Mouse (Mus musculus) liver, embryonic 11.5 days (tissue): Measurements from ENCODE around the gene Cd6. TPM values are rescaled to one million over a fixed set of nuclear protein-coding genes. Genes with fewer than 3 reads are reported as not detected.

Experiments used
- ATAC-seq: fragments of 200-750 bp; cut with Nextera tagmentation; replicated peaks from 2 replicates; pipeline ENCODE4 v1.8.0; 2017; ENCODE audit warnings: moderate number of reproducible peaks, mild to moderate bottlenecking, moderate TSS enrichment, moderate library complexity; ENCODE audit not compliant: low FRiP score
- DNase-seq: peaks from one replicate; pipeline ENCODE4 v3.0.0-alpha.2; 2017; ENCODE audit warnings: low spot score
- H3K27ac ChIP-seq: fragments of 300-500 bp; sonication (generic); 2 replicates; pipeline ENCODE4 v1.5.1; 2014; ENCODE audit warnings: mild to moderate bottlenecking, low read depth, low read length, control low read depth
- H3K27me3 ChIP-seq: fragments of 300-500 bp; sonication (generic); replicated peaks from 2 replicates; pipeline ENCODE4 v1.6.1; 2014; ENCODE audit warnings: low read length, mixed read lengths; ENCODE audit not compliant: control insufficient read depth, insufficient read depth
- H3K36me3 ChIP-seq: fragments of 300-500 bp; sonication (generic); 2 replicates; pipeline ENCODE4 v1.6.1; 2014; ENCODE audit warnings: mild to moderate bottlenecking, low read length, moderate library complexity, mixed read lengths; ENCODE audit not compliant: control insufficient read depth, insufficient read depth
- H3K4me1 ChIP-seq: fragments of 300-500 bp; sonication (generic); replicated peaks from 2 replicates; pipeline ENCODE4 v1.6.1; 2014; ENCODE audit warnings: low read length, mixed read lengths; ENCODE audit not compliant: control insufficient read depth, insufficient read depth
- H3K4me2 ChIP-seq: fragments of 300-500 bp; sonication (generic); 2 replicates; pipeline ENCODE4 v1.6.1; 2014; ENCODE audit warnings: mild to moderate bottlenecking, control low read depth, moderate library complexity
- H3K4me3 ChIP-seq: fragments of 300-500 bp; sonication (generic); 2 replicates; pipeline ENCODE4 v1.5.1; 2014; ENCODE audit warnings: low read depth, low read length, control low read depth
- H3K9ac ChIP-seq: fragments of 300-500 bp; sonication (generic); 2 replicates; pipeline ENCODE4 v1.6.1; 2014; ENCODE audit warnings: low read depth, low read length, control low read depth
- H3K9me3 ChIP-seq: fragments of 300-500 bp; sonication (generic); 2 replicates; pipeline ENCODE4 v1.6.1; 2016; ENCODE audit warnings: low read length, inconsistent platforms, mixed read lengths; ENCODE audit not compliant: control insufficient read depth
- WGBS: fragments of 180-500 bp; shearing (Covaris S2); extraction: QIAGEN DNeasy Blood & Tissue Kit; methylation state at CpG from one replicate; pipeline ENCODE4 v1.1.7; 2014; 5-methylcytosine and 5-hydroxymethylcytosine counted together
- polyA plus RNA-seq: library from polyadenylated mRNA; unstranded; fragments of >200 nt; fragmentation: Nextera tagmentation; extraction: Ambion mirVana; gene quantifications from 2 replicates; pipeline ENCODE4 v1.2.1, GENCODE M21; 2014

Cd6 gene
- polyA plus RNA-seq, 1 experiment from 2014 or later: not detected

DNA sequence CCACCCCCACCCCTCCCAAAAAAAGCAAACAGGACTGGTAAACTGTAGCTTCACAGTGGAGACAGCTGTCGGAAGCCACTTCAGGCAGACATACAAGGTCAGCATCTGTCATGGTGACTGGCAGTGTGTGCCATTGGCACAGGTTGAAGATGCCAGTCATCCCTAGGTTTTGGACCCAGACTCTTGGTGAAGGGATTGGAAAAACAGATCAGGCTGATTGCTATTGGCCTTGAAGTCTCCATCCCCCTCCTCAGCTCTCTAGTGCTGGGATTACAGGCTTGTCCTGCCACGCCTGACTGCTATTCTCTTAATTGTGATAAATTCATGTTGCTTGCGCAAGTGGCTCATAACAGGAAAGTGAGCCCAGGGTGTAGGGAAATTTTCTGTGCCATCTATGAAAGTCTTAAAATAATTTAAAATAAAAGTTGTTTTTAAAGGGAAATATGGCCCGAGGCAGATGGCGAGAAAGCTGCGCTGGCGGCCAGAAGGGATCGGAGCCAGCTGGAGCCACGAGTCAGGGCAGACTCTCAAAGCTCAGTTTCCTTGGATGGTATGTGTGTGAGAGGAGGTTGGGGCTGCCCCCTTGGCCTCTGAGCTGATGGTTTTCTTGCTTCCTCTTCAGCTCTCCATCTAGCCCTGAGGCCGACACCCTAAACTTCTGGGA is 44.9 kb downstream of the Cd6 start:
- H3K27ac ChIP-seq: no peak overlapping the region
- no peaks in the 10 kb centered on the region for H3K36me3 ChIP-seq
- no peak overlapping the region for H3K4me3 ChIP-seq
- H3K4me2 ChIP-seq: no peak overlapping the region
- H3K9me3 ChIP-seq: no peaks in the 10 kb centered on the region
- H3K27me3 ChIP-seq: no peaks in the 10 kb centered on the region
- DNase-seq: no peak
- H3K4me1 ChIP-seq: no peaks in the 10 kb centered on the region
- WGBS: 84% methylated on average over 10 of the region's 10 CpGs
- no peak for ATAC-seq
- no peak overlapping the region for H3K9ac ChIP-seq

- no peak overlapping the region for H3K9ac ChIP-seq
- H3K4me1 ChIP-seq: no peaks in the 10 kb centered on the region
- 54% methylated on average over 3 of the region's 3 CpGs for WGBS
- no peaks in the 10 kb centered on the region for H3K9me3 ChIP-seq
- no peaks in the 10 kb centered on the region for H3K36me3 ChIP-seq
- ATAC-seq (no peak), DNase-seq (no peak)
- H3K4me3 ChIP-seq: no peak overlapping the region
- no peak overlapping the region for H3K27ac ChIP-seq
- no peaks in the 10 kb centered on the region for H3K27me3 ChIP-seq
- H3K4me2 ChIP-seq: no peak overlapping the region
Observed at GRCm38 (mm10) chr19:10784061-10784460, 45.8 kb downstream of the Cd6 start.

DNA sequence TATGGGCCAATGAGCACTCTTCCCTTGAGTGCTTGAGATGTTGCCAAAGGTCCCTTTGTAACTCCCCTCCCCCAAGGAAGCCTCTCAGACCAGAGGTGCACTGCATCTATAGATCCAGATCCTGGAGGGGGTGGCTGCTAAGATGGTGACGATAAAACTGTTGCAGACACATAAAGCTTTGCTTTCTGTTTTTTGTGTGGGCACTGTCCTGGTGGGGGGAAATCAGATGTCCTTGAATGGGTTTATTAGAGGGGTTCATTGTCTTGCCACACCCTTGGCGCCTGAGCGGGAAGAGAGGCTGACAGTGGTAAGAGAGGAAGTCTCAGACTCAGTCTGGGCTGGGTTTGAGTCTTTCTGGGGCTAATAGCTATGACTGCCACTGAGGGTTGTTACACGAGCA is 46.7 kb downstream of the Cd6 start:
- Histone ChIP-seq H3K4me1 (no peaks in the 10 kb centered on the region), H3K27me3 (no peaks in the 10 kb centered on the region), H3K4me3 (no peak overlapping the region), H3K27ac (no peak overlapping the region), H3K9me3 (no peaks in the 10 kb centered on the region), H3K4me2 (no peak overlapping the region), H3K9ac (no peak overlapping the region), H3K36me3 (no peaks in the 10 kb centered on the region)
- no peak for DNase-seq
- no peak for ATAC-seq
- 68% methylated on average over 4 of the region's 4 CpGs for WGBS

DNA sequence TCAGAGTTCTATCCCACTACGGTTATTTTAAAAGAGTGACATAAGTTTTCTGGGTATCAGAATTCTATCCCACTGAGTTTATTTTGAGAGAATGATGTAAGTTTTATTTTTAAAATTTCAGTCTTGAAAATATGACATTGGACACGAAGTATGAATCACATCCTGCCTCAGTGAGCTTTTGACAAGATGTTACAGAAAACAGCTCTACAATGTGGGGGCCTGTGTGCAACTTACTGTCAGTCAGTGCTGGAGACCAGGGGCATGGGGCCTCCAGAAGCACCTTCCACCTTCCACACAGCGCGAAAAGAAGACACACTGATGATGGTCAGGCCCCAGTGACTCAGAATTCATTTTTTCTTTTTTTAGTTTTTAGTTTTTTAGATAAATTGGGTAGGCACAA is 48.2 kb downstream of the Cd6 start:
- H3K4me2 ChIP-seq: no peak overlapping the region
- no peaks in the 10 kb centered on the region for H3K36me3 ChIP-seq
- H3K27ac ChIP-seq: no peak overlapping the region
- ATAC-seq: no peak
- H3K4me1 ChIP-seq: no peaks in the 10 kb centered on the region
- no peaks in the 10 kb centered on the region for H3K27me3 ChIP-seq
- H3K9ac ChIP-seq: no peak overlapping the region
- DNase-seq: no peak
- no peak overlapping the region for H3K4me3 ChIP-seq
- 75% methylated on average over 4 of the region's 4 CpGs for WGBS
- H3K9me3 ChIP-seq: no peaks in the 10 kb centered on the region

GRCm38 (mm10) chr19:10776906-10777305 is 53.0 kb downstream of the Cd6 start:
- ATAC-seq: no peak
- Histone ChIP-seq H3K4me3 (no peak overlapping the region), H3K36me3 (no peaks in the 10 kb centered on the region)

DNA sequence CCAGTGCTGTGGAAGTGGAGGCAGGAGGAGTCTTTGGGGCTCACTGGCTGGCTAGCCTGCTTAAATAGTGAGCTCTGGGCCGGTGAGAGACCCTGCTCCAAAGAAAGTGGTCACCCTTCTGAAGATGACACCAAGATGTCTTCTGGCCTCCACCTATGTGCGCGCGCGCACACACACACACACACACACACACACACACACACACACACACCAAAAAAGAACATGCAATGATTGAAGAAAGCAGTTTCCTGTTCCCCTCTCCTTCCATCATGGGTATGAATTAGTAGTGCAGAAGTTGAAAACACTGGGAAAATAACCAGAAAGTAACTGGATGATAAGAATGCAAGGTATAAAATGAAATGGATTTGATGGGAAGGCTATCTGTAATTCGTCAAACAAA is 55.7 kb downstream of the Cd6 start:
- WGBS: 80% methylated on average over 6 of the region's 6 CpGs
- H3K9me3 ChIP-seq: no peaks in the 10 kb centered on the region
- DNase-seq (no peak), ATAC-seq (no peak)
- H3K27me3 ChIP-seq: no peaks in the 10 kb centered on the region
- no peak overlapping the region for H3K4me2 ChIP-seq
- no peaks in the 10 kb centered on the region for H3K36me3 ChIP-seq
- no peak overlapping the region for H3K4me3 ChIP-seq
- no peak overlapping the region for H3K27ac ChIP-seq
- H3K9ac ChIP-seq: no peak overlapping the region
- no peaks in the 10 kb centered on the region for H3K4me1 ChIP-seq

More at GRCm38 (mm10) chr19:10776906-10777305, 53.0 kb downstream of the Cd6 start:
- DNase-seq: no peak
- 90% methylated on average over 4 of the region's 4 CpGs for WGBS
- Histone ChIP-seq H3K27ac (no peak overlapping the region), H3K9ac (no peak overlapping the region), H3K4me2 (no peak overlapping the region), H3K27me3 (no peaks in the 10 kb centered on the region), H3K4me1 (no peaks in the 10 kb centered on the region), H3K9me3 (no peaks in the 10 kb centered on the region)

- H3K4me2 ChIP-seq: no peak overlapping the region
- no peaks in the 10 kb centered on the region for H3K36me3 ChIP-seq
- no peak for DNase-seq
- H3K9ac ChIP-seq: no peak overlapping the region
- H3K27ac ChIP-seq: no peak overlapping the region
- H3K27me3 ChIP-seq: no peaks in the 10 kb centered on the region
- no peaks in the 10 kb centered on the region for H3K4me1 ChIP-seq
- no peak for ATAC-seq
- no peaks in the 10 kb centered on the region for H3K9me3 ChIP-seq
- H3K4me3 ChIP-seq: no peak overlapping the region
- WGBS: 56% methylated on average over 7 of the region's 7 CpGs
Observed at GRCm38 (mm10) chr19:10773384-10773783, 56.5 kb downstream of the Cd6 start.

DNA sequence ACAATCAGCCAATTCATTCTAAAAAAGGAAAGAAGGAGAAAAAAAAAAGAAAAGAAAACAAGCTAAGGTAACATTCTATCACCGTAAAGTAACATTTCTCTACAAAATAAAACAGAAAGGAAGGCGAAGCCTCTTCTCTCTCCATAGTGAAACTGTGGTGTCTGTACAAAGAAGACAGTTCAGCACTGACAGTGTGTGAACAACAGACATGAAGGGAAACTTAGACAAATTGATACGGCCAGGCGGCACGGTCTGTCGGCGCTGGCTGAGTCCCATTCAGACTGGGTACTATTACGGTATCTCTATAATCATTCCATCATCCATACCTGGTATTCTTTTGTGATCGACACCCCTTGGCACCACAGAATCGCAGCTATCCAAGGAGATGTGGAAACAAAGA is 57.0 kb downstream of the Cd6 start:
- Histone ChIP-seq H3K9ac (no peak overlapping the region), H3K27ac (no peak overlapping the region), H3K9me3 (no peaks in the 10 kb centered on the region), H3K4me1 (no peaks in the 10 kb centered on the region), H3K36me3 (no peaks in the 10 kb centered on the region), H3K27me3 (no peaks in the 10 kb centered on the region), H3K4me3 (no peak overlapping the region), H3K4me2 (no peak overlapping the region)
- no peak for DNase-seq
- WGBS: 92% methylated on average over 10 of the region's 10 CpGs
- no peak for ATAC-seq

DNA sequence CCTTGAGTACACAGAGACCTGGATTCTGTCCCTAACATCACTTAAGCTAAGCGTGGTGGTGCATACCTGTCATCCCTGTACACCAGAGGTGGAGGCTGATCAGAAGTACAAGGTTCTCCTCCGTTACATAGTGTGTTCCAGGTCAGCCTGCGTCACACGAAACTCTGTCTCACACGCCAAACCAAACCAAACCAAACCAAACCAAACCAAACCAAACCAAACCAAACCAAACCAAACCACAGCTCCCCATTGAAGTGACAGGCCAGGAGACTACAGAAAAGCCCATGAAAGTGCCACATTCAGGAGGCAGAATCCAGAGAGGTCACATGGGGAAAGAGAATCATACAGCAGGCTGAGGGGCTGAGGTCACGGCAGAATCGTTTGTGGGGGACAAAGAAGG is 57.9 kb downstream of the Cd6 start:
- no peaks in the 10 kb centered on the region for H3K36me3 ChIP-seq

More for the DNA sequence above, 57.9 kb downstream of the Cd6 start:
- 70% methylated on average over 7 of the region's 7 CpGs for WGBS
- ATAC-seq: no peak
- H3K4me1 ChIP-seq: no peaks in the 10 kb centered on the region
- no peak overlapping the region for H3K4me2 ChIP-seq
- no peaks in the 10 kb centered on the region for H3K9me3 ChIP-seq
- no peak overlapping the region for H3K4me3 ChIP-seq
- no peaks in the 10 kb centered on the region for H3K27me3 ChIP-seq
- no peak overlapping the region for H3K9ac ChIP-seq
- DNase-seq: no peak
- H3K27ac ChIP-seq: no peak overlapping the region
